Mouse (Mus musculus) G1E (cell line): Measurements from ENCODE around the gene Srr.

Experiments used
- CTCF ChIP-seq: IDR thresholded peaks from 2 replicates; pipeline ENCODE4 v1.5.1; 2012; ENCODE audit warnings: low read depth, low read length, inconsistent platforms, mixed read lengths
- GATA1 ChIP-seq: IDR thresholded peaks from 2 replicates; pipeline ENCODE4 v1.6.1; 2012; ENCODE audit warnings: borderline replicate concordance, low read length, inconsistent platforms, mixed read lengths
- GATA2 ChIP-seq: IDR thresholded peaks from 2 replicates; pipeline ENCODE4 v1.6.1; 2012; ENCODE audit warnings: low read depth, low read length, inconsistent platforms, borderline replicate concordance
- POLR2AphosphoS5 ChIP-seq: IDR thresholded peaks from 2 replicates; pipeline ENCODE4 v1.6.1; 2012; ENCODE audit warnings: low read depth, low read length, inconsistent platforms; ENCODE audit not compliant: insufficient replicate concordance
- TAL1 ChIP-seq: conservative IDR thresholded peaks from 2 replicates; pipeline ENCODE4 v1.6.1; 2012; ENCODE audit warnings: low read depth, low read length, inconsistent platforms, mixed read lengths

DNA sequence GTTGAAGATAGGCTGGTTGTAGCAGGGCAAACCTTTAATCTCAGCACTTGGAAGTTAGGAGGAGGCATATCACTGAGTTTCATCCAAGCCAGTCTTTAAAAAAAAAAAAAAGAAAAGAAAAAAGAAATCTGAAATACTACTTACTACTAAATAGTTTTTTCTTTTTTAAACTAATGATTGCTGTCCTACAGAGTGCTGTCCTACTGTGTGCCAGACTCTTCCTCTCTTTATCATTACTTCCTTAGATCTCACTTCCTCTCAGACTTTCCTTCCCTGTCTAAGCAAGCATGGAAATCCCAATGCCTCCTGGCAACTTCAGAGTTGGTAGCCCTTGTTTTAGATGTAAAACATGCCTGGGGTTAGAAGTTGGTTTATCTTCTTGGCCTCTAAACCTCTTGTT lies 48.9 kb upstream of the Srr start:
- TF ChIP-seq CTCF (no peak), GATA1 (no peak), POLR2AphosphoS5 (no peak), GATA2 (no peak), TAL1 (no peak)
